Mouse (Mus musculus): ENCODE measurements around the gene Lrrc3. TPM values are rescaled to one million over a fixed set of nuclear protein-coding genes. Genes with fewer than 3 reads are reported as not detected.

Gene Lrrc3
- total and polyA plus RNA-seq, 2 experiments = 20.9 to 57.0 TPM

DNA sequence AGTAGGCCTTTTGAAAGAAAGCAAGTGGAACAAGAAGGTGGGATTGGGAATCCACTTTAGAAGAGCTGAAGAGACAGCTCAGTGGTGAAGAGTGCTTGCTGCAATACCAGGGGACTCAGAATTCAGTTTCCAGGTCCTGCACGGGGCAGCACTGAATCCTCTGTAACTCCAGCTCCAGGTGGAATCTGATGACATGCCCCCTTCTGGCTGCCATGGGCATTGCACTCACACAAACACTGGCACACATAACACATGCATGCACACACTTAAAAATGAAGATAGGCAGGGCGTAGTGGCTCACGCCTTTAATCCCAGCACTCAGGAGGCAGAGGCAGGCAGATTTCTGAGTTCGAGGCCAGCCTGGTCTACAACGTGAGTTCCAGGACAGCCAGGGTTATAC is 19.8 kb downstream of the Lrrc3 start:
- no peaks in the 10 kb centered on the region for H3K36me3 ChIP-seq (ENCODE audit: control insufficient read depth, insufficient read depth, low read length)
- DNase-seq (ENCODE audit: extremely low read depth, low read depth, low spot score) = no peak
- no peaks in the 10 kb centered on the region for H3K27me3 ChIP-seq (ENCODE audit: control insufficient read depth, insufficient read depth, low read length)
- no peak overlapping the region for H3K4me3 ChIP-seq (ENCODE audit: insufficient read depth, low read depth, low read length)
- no peak overlapping the region for H3K9ac ChIP-seq (ENCODE audit: low read depth, low read length)
- WGBS = 87% methylated on average over 5 of the region's 5 CpGs
- H3K4me1 ChIP-seq (ENCODE audit: control insufficient read depth, insufficient read depth, low read length) = no peaks in the 10 kb centered on the region
- TF ChIP-seq POLR2A (IDR thresholded peaks at IDR 0.05; ENCODE audit: extremely low read depth, insufficient read depth, low read length) (no peak), CTCF (IDR thresholded peaks at IDR 0.05; ENCODE audit: low read depth, low read length) (peak; percentile 23; the same call in 1 of the 2 replicates)
- no peaks in the 10 kb centered on the region for H3K79me2 ChIP-seq (ENCODE audit: control insufficient read depth, insufficient read depth, low read length)
- H3K27ac ChIP-seq (replicated peaks; ENCODE audit: insufficient read depth, low read depth, low read length) = no peak overlapping the region

DNA sequence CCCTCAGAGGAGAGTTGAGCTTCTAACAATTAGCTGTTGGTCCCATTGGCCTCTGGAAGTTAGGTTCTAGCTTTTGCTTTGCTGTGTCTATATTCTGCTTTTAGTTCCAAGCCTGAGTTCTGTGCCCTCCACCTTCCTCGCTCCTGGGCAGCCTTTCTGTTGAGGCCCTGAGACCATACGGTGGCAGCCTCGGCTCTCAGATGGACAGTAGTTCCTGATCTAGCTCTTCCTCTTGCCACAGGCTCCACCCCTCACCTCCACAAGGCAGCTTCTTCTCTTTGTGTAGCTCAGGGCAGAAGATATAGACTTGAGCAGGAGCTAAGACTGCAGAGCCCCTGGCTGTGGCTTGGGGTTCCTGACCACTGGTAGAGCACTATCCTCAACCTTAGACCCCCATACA is 22.0 kb downstream of the Lrrc3 start:
- no peak overlapping the region for H3K4me3 ChIP-seq (ENCODE audit: insufficient read depth, low read depth, low read length)
- 49% methylated on average over 3 of the region's 3 CpGs for WGBS
- TF ChIP-seq POLR2A (IDR thresholded peaks at IDR 0.05; ENCODE audit: extremely low read depth, insufficient read depth, low read length) = no peak
- peak; percentile 53 for TF ChIP-seq CTCF (IDR thresholded peaks at IDR 0.05; ENCODE audit: low read depth, low read length)
- no peaks in the 10 kb centered on the region for H3K27me3 ChIP-seq (ENCODE audit: control insufficient read depth, insufficient read depth, low read length)
- H3K36me3 ChIP-seq (ENCODE audit: control insufficient read depth, insufficient read depth, low read length) = no peaks in the 10 kb centered on the region
- no peaks in the 10 kb centered on the region for H3K79me2 ChIP-seq (ENCODE audit: control insufficient read depth, insufficient read depth, low read length)
- H3K4me1 ChIP-seq (ENCODE audit: control insufficient read depth, insufficient read depth, low read length) = no peaks in the 10 kb centered on the region
- no peak overlapping the region for H3K9ac ChIP-seq (ENCODE audit: low read depth, low read length)
- DNase-seq (ENCODE audit: extremely low read depth, low read depth, low spot score) = peak; percentile 26
- no peak overlapping the region for H3K27ac ChIP-seq (replicated peaks; ENCODE audit: insufficient read depth, low read depth, low read length)

DNA sequence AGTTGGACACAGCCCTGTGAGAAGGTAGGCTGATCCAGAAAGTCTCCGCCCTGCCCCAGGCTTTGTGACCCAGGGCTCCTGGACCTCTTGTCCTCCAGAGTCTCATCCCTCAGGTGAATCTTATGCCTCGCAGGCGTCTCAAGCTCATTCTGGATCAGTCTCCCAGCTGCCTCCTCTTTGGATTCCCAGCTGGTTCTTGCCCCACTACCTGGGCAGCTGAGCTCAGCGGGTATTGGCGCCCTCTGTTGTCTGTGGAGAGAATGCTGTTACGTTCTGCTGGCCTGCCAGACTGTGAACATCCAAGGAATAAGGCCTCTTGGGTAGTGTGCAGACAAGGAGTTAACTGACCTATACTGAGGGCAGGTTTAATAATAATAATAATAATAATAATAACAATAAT is 23.4 kb downstream of the Lrrc3 start:
- no peak overlapping the region for H3K27ac ChIP-seq (replicated peaks; ENCODE audit: insufficient read depth, low read depth, low read length)
- no peaks in the 10 kb centered on the region for H3K36me3 ChIP-seq (ENCODE audit: control insufficient read depth, insufficient read depth, low read length)
- no peak overlapping the region for H3K9ac ChIP-seq (ENCODE audit: low read depth, low read length)
- no peak for DNase-seq (ENCODE audit: extremely low read depth, low read depth, low spot score)
- H3K4me1 ChIP-seq (ENCODE audit: control insufficient read depth, insufficient read depth, low read length) = no peaks in the 10 kb centered on the region
- no peaks in the 10 kb centered on the region for H3K79me2 ChIP-seq (ENCODE audit: control insufficient read depth, insufficient read depth, low read length)
- TF ChIP-seq POLR2A (IDR thresholded peaks at IDR 0.05; ENCODE audit: extremely low read depth, insufficient read depth, low read length) (no peak), CTCF (IDR thresholded peaks at IDR 0.05; ENCODE audit: low read depth, low read length) (peak; percentile 82)
- H3K4me3 ChIP-seq (ENCODE audit: insufficient read depth, low read depth, low read length) = no peak overlapping the region
- WGBS = 72% methylated on average over 6 of the region's 6 CpGs
- no peaks in the 10 kb centered on the region for H3K27me3 ChIP-seq (ENCODE audit: control insufficient read depth, insufficient read depth, low read length)

DNA sequence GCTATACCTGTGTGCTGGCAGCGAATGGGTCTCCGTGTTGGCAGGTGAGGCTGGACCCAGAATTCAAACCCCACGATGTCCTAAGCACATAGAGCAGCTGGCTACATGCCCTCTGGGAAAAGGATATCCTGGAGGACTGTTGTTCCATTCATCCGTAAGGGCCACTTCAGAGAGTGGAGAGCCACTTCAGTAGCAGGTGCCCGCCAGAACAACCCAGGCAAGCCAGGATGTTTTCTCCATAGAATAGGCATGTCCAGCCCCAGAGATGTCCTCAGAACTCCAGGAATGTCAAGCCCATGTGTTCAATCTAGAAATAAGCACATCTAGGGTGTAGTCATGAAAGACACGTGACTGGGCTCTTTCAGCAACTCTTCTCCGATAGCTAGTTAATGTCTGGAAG is 32.7 kb downstream of the Lrrc3 start:
- DNase-seq (ENCODE audit: extremely low read depth, low read depth, low spot score) = no peak
- WGBS = 86% methylated on average over 7 of the region's 7 CpGs
- Histone ChIP-seq H3K36me3 (ENCODE audit: control insufficient read depth, insufficient read depth, low read length) (no peaks in the 10 kb centered on the region), H3K4me1 (ENCODE audit: control insufficient read depth, insufficient read depth, low read length) (no peaks in the 10 kb centered on the region), H3K4me3 (ENCODE audit: insufficient read depth, low read depth, low read length) (no peak overlapping the region), H3K9ac (ENCODE audit: low read depth, low read length) (no peak overlapping the region), H3K27ac (replicated peaks; ENCODE audit: insufficient read depth, low read depth, low read length) (no peak overlapping the region), H3K79me2 (ENCODE audit: control insufficient read depth, insufficient read depth, low read length) (no peaks in the 10 kb centered on the region), H3K27me3 (ENCODE audit: control insufficient read depth, insufficient read depth, low read length) (no peaks in the 10 kb centered on the region)
- no peak for TF ChIP-seq POLR2A (IDR thresholded peaks at IDR 0.05; ENCODE audit: extremely low read depth, insufficient read depth, low read length)
- TF ChIP-seq CTCF (IDR thresholded peaks at IDR 0.05; ENCODE audit: low read depth, low read length) = no peak

DNA sequence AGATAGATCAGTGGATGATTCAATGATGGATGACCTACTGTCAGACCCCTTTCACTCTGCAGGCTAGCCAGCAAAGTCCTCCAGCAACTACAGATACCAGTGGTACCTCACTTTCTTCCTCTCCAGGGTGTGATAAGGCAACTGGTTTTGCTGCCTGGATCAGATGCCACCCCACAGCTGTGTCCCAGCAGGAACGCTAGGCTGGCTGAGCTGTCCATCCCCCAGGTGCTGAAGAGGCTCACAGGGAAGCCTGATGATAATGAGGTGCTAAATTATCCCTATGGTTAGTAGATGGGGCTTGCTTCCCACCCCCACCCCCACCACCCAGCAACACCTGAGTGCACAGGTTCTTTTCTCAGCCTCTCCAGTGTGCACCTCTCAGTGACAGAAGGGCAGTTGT is 34.8 kb downstream of the Lrrc3 start:
- no peak for TF ChIP-seq CTCF (IDR thresholded peaks at IDR 0.05; ENCODE audit: low read depth, low read length)
- no peak for TF ChIP-seq POLR2A (IDR thresholded peaks at IDR 0.05; ENCODE audit: extremely low read depth, insufficient read depth, low read length)
- no peak for DNase-seq (ENCODE audit: extremely low read depth, low read depth, low spot score)
- no peaks in the 10 kb centered on the region for H3K4me1 ChIP-seq (ENCODE audit: control insufficient read depth, insufficient read depth, low read length)
- 16% methylated on average over 1 of the region's 1 CpGs for WGBS
- H3K4me3 ChIP-seq (ENCODE audit: insufficient read depth, low read depth, low read length) = no peak overlapping the region
- no peaks in the 10 kb centered on the region for H3K36me3 ChIP-seq (ENCODE audit: control insufficient read depth, insufficient read depth, low read length)
- H3K9ac ChIP-seq (ENCODE audit: low read depth, low read length) = no peak overlapping the region
- H3K79me2 ChIP-seq (ENCODE audit: control insufficient read depth, insufficient read depth, low read length) = no peaks in the 10 kb centered on the region
- H3K27ac ChIP-seq (replicated peaks; ENCODE audit: insufficient read depth, low read depth, low read length) = no peak overlapping the region
- H3K27me3 ChIP-seq (ENCODE audit: control insufficient read depth, insufficient read depth, low read length) = no peaks in the 10 kb centered on the region

DNA sequence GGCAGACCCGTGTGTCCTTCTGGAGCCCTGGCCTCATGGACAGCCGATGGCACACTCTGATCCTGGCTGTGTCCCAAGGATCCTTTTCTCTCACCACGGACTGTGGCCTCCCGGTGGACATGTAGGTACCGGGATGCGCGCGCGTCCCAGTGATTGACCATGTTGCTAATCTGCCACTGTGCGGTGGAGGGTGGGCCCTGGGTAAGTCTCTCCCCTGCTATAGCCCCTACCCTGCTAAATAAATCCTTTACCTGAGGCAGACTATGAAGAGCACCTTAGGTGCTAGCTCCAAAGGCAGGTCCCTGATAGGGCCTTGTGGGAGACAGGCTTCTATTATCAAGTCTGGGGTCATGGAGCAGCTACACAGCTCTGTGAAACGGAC is 37.6 kb downstream of the Lrrc3 start:
- no peak overlapping the region for H3K9ac ChIP-seq (ENCODE audit: low read depth, low read length)
- no peaks in the 10 kb centered on the region for H3K27me3 ChIP-seq (ENCODE audit: control insufficient read depth, insufficient read depth, low read length)
- TF ChIP-seq CTCF (IDR thresholded peaks at IDR 0.05; ENCODE audit: low read depth, low read length) (no peak), POLR2A (IDR thresholded peaks at IDR 0.05; ENCODE audit: extremely low read depth, insufficient read depth, low read length) (no peak)
- H3K4me3 ChIP-seq (ENCODE audit: insufficient read depth, low read depth, low read length) = peak overlapping the region; percentile 32; the same call in 1 of the 2 replicates
- no peak overlapping the region for H3K27ac ChIP-seq (replicated peaks; ENCODE audit: insufficient read depth, low read depth, low read length)
- 44% methylated on average over 11 of the region's 11 CpGs for WGBS
- no peaks in the 10 kb centered on the region for H3K4me1 ChIP-seq (ENCODE audit: control insufficient read depth, insufficient read depth, low read length)
- no peaks in the 10 kb centered on the region for H3K79me2 ChIP-seq (ENCODE audit: control insufficient read depth, insufficient read depth, low read length)
- H3K36me3 ChIP-seq (ENCODE audit: control insufficient read depth, insufficient read depth, low read length) = no peaks in the 10 kb centered on the region
- no peak for DNase-seq (ENCODE audit: extremely low read depth, low read depth, low spot score)
